Mouse (Mus musculus): ENCODE measurements around the gene Gars.

Gars gene

DNA sequence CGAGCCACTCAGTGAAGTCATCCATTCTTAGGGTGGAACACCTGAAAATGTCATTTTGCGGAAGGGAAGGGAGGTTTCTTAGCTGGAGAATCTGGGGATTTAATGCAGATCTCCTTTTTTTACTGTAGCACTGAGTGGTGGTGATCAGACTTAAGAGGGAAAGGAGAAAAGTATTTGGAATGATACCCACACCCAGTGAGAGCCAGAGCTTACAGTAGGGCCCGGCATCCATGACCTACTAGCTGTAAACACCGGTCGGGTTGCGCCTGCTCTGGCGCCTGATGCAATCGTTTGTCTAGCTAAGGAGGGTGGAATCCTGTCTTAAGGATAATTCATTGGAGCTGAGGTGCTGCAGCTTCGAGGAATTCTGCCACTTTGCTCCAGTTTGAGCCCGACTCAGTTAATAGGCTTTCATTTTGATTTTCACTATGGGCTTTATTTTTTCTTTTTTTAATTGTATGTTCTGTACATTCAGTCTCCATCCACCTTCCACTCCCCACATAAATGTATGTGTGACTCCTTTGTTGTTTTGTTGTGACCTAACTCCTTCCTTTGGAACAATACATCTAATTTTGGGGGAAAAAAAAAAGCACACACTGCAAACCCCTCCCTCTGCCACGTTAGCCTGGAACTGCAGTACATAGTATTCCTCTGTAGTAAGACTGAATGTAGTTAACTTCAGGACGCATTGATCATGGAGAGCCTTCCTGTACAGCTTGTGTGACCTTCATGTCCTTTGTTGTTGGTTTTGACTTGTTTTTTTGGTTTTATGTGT is 1.1 kb downstream of the Gars start:
- DNase-seq = peak; percentile 12

DNA sequence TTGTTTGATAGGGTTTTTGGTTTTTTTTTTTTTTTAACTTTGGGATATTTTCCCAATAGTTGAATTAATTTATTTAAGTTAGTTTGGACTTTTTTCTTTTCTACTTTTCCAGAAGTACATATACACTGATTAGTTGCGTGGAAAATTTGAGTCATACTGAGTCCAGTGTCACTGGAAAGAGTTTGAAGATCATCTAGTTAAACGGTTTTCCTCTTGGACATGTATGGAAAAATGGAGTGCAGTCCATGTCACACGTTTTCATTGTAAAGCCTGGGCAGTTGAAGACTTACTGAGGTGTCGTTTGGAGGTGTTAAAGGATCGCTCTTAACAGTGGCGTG is 1.6 kb downstream of the Gars start:
- DNase-seq = no peak

DNA sequence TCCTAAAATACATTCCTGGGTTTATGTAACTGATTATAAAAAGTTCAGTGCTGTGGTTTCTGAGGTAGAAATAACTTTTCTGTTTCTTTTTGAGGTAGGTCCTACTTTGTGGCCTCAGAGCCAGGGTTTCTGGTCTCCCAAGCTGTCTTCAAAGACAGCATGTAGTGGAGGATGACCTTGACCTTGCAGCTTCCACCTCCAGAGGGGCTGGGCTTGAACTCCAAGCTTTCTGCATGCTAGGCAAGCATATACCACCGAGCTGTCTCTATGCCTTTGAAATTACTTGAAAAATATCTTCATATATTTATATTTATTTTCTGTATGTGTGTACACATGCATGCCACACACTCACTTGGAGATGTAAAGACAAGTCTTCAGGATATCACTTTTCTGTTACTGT is 2.2 kb downstream of the Gars start:
- no peak for DNase-seq

DNA sequence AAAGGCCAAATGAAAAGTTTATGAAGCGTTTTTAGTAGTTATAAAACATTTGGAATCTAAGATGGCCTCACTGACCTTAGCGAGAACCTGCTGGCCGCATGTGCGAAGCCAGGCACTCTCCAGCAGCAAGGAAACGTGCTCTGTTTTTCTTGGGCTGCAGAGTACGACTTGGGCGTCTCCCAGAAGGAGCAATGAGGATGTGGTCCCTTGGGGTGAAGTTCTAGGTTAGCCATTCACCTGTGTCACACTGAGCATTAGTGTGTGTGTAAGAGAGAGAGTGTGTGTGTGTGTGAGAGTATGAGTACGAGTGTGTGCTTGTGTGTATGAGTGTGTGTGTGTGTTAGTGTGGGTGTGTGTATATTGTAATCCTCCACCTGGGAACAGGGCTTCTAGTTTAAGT is 5.4 kb downstream of the Gars start:
- DNase-seq = no peak

DNA sequence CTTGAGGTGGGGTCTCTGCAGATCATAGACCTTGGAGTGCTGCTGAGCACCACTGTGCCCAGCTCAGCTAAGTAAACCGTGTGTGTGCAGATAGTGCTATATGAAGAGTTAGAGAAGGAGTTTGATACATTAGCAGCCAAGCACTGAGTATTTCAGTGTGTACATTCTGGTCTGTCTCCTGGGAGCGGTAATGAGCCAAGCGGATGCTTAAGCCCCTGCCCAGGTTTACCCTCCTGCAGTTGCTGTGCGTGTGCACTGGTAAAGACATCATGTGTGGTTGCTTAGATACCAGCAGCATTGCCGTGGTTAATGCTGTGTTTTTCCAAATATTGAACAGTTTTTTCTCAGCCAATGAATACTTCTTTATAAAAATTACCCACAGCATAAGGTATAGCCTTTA is 6.7 kb downstream of the Gars start:
- no peak for DNase-seq

DNA sequence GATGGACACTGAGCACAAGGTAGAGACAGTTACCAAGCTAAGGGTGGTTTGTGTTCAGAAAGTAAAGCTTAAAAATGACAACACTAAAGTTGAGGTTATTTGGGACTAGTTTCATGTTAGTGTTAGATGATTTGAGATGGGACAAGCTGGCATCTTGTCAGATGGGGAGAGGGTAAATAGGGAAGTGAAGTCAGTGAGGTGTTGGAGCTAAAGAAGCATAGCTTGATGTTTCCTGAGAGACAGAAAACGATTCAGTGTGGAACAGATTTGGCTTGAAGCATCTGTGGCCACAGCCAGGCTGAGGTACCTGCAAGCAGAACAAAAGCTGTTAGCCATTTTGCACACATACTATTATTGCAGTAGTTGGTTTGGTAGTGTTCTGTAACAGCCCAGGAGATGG is 7.5 kb downstream of the Gars start:
- no peak for DNase-seq

DNA sequence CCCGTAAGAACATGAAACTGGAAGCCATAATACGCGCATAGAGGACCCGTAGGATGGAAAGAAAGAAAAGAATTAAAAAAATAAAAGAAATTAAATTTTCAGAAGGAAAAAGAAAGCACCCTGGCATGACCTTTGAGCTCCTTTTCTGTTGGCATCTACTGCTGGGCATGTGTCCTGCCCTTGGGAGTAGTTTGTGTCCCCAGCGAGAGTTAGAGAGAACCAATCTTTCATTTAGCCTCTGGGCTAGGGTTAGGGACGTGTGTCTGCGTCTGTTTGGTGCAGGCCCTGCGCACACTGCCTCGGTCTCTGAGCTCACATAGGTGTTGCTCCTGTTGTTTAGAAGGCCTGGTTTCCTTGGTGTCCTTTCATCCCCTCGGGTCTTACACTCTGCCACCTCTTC is 11.4 kb downstream of the Gars start:
- no peak for DNase-seq

DNA sequence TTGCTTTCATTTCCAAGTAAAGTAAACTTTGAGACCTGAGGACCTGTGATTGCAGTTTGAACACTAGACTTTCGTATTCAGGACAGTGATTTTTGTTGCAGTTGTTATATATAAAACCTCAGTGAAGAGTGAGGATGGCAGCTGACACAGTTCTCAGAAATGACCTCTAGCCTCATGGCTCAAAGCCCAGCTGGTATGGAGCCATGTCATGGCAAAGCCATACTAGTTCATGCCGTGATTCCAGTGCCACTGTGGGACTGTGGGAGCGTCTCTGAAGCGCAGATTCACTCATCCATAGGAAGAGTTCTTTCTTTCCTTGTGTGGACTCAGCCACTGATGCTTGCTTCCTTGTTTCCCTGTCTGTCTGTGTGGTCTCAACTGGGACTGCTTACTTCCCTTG is 16.7 kb downstream of the Gars start:
- DNase-seq = no peak

DNA sequence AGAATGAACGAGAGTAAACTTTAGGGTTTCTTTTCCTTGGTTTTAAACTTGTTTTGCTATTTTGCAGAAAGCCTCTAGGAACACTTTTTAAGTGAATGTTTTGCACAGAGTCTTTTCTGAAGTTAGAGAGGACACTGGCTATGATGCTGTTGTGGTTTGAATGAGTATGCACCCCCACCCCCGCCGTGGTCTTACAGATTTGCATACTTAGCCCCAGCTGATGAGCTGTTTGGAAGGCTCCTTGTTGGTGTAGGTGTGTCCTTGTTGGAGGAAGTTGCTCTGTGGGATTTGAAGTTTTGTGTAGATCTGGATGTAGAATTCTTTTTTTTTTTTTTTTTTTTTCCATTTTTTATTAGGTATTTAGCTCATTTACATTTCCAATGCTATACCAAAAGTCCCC is 19.6 kb downstream of the Gars start:
- DNase-seq = no peak

DNA sequence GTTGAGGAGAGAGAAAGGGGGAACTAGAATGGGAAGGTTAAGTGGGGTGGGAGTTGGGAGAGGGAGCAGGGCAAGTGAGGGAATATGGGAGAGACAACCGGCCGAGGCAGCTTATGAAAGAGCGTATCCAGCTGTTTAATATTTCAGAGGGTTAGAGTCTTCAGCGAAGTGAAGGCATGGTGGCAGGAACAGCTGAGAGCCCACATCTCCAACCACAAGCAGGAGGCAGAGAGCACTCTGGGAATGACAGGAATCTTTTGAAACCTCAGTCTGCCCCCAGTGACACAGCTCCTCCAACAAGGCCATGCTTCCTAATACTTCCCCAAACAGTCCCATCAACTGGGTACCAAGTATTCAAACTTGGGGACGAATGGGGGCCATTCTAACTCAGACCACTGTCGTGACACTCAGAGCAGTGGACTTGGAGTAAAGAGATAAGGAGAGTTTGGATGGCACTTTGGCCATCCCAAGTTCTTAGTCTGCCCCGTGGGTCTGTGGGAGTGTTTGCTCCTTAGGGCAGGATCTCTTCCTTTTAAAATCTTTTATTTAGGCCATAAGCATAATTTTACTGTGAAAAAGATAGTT is 22.5 kb downstream of the Gars start:
- no peak for DNase-seq

DNA sequence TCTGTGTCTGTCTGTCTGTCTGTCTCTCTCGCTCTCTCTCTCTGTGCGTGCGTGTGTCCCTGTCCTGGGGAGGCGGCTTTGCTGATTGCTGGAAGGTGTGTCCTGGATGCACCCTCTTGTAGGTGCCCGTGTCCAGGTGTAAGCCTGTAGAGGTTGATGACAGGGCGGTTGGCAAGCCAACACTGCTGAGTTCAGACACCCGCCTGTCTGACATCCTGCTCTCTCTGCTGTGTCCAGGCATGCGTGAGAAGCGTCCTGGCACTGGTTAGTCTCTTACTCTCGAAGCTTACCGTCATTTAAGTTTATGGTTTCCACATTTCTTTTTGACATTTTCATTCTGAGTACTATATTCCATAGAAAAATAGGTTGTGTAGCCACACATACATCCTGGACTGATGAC is 23.5 kb downstream of the Gars start:
- DNase-seq = peak; percentile 17

DNA sequence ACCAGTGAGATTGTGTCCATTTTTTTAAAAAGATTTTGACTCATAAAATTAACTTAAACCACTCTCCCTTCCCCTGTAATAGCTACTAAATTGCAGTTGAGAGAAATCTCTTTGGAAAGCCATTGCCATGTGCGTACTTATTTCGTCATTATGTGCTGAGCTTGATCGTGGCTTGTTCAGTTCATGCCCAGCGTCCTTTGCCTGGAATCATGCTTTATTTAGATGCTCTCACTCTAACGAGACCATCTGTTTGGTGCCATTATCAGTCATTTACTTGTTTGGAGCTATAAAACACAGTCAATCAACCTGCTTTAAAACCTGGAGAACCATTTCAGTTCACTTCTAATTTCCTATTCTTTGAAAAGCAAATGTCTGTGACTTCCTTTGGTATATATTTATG is 24.4 kb downstream of the Gars start:
- no peak for DNase-seq

DNA sequence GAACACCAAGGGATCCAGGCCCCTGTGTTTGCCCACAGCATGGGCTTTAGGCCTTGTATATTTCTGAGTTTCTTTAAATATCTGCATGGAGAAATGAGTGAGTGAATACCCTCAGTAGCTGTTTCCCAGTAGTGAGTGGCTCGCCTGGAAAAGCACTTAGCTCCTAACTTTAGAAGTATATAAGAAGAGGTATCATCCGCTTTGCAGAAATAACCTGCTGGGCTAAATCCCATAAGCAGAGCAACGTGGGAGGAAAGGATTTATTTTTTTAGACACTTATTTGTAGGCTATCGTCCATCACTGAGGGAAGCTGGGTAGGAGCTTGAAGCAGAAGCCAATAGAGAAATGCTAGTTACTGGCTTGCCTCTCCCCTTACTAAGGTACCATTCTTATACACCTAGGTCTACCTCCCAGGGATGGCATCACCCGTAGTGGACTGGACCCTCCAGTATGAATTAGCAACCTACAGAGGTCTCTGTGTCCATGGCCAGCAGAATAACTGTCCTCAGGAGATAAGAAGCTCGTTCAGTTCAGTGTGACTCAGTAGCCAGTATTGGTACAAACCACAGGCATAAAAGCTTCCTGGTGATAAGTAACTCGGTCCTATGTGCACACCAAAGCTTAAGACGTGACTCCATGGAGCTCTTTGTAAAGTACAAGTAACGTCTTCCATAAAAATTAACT is 26.1 kb downstream of the Gars start:
- DNase-seq = no peak

DNA sequence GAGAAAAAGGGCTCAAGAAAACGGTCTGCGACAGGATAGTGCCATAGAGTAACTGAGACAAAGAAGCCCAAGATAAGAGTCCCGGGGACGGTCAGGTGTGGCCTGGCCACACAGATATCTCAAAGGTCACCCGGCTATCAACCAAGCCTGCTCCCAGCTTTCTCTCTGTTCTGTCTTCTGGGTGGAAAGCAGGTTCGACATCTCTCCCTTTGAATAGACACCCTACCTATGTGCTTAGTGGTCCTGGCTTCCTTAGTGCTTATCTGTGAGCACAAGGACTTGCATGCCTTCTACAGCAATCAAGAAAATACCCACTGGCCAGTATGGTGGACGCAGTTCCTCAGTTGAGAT is 26.6 kb downstream of the Gars start:
- DNase-seq = no peak

DNA sequence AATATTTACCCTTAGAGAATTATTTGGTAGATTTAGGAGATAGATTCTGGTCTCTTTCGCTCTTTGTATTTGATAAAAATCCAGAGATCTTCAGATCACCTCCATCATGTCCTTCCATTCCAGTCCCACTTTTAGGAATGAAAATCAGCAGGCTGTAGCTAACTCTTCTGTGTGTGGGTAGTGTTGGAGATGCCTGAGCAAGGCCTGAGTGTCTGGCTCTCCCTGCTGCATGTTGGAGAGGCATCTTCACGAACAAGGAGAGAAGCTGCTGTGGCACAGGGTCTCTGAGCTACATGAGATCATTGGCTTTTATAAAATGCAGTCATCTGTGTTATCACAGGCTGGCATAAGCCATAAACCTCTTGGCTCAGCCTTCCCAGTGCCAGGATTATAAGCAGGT is 28.1 kb downstream of the Gars start:
- DNase-seq = no peak

DNA sequence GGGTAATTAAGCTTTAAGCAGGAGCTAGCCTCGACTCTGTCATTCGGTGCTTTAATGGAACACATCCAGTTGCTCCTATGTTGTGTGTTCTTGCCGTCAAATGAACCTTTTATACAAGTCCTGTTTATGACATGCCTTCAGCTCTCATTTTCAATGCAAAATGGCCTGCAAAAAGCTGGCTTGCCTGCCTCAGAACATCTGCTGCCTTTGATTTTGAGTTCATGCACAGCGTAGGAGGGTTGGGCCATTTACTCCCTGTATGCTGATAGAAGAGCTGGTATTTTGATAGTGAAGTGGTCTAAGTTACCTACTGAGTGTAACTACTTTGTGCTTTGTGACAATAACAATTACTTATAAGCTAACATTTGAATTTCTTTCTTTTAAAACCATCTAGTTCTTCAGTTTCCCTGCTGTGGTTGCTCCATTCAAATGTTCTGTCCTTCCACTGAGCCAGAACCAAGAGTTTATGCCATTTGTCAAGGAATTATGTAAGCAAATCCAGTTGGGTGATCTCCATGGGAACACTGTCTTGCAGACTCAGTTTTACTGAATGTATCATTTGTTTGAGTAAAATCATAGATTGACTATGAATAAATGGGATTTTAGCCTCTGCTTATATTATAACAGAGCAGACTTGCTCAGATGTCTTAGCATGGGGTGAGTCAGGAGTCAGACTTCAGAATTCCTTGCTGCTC is 38.9 kb downstream of the Gars start:
- no peak for DNase-seq

DNA sequence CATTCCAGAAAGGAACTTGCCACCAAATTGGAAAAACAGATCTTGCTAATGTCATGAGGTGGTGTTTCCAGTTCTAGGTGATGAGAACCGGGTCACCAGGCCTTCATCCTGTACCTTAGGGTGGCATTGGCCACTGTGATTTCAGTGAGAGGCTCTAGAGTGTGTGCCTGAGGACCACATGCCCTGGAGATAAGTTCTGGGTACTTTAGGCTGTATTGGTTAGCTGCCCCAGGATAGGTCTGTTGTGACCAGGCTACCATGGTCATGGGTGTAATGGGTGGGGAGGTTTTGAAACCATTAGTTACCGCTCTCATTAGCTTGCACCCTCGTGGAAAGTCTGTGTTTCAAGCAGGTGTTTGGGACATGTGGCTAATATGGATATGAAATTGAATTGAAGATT is 43.6 kb downstream of the Gars start:
- no peak for DNase-seq

DNA sequence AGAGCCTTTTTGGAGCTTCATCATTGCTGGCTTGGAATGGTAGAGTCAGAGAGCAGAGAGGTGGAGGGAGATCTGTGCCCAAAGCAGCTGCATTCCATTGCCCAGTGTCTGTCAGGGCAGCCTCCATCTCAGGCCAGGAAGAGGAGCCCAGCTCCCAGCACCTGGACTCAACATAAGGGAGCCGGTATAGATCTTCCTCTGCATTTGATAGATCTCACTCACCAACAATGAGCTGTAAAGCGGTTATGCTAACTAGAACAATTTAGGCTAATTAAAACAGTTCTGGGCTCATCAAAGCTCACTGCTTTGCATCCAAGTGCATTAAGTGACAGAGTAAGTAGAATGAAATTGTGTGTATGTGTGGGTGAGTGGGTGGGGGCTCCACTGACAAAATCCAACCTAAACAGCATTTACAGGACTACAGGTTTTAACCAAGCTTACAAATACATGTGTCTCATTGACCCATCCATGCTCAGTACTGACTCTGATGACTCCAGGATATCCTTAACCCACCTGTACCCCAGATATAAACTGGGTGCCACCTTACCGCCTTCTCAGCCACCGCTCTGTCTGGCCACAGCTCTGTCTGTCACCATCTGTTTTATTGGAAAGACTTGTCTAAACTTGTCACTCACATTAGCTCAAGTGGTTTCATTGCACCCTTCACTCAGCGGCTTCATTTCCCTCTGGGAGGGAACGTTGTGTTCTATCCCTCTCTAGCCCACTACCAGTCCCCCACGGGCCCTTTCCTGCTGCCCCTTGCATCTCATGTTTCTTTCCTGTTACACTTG is 44.6 kb downstream of the Gars start:
- no peak for DNase-seq

DNA sequence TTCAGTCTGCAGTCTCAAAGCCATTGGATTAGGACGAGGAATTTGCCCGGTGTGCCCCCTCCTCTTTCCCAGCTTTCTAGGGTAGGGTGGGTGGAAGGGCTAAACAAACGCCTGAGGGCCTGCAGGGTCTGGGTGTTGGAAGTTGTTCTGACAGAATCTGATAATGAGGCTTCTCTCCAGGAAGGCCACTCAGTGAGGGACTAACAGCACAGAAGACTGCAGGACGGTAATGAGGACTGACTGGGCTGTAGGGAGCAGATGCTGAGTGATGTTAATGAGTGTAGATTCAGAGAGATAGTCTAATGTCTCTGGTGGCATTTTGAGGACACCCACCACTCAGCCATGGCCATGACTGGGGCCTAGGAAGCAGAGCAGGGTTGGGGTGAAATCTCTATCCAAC is 49.5 kb downstream of the Gars start:
- no peak for DNase-seq

DNA sequence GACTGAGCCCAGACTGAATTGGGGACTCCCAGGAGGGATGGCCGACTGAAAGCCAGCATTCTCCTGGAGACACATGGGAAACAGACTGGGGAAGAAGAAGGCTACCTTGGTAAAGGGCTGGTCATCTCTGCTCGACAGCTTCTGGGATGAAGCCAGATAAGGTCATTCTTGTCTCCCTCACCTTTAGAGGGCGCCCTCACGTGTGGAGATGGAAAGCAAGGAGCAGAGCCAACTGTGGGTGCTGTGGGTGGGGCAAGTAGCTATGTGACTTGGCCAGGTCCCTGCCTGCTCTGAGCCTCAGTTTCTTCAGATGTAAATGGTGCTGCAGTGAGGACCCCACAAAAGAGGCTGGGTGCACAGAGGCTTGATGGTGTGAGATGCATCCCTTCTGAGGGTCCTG is 52.8 kb downstream of the Gars start:
- no peak for DNase-seq

DNA sequence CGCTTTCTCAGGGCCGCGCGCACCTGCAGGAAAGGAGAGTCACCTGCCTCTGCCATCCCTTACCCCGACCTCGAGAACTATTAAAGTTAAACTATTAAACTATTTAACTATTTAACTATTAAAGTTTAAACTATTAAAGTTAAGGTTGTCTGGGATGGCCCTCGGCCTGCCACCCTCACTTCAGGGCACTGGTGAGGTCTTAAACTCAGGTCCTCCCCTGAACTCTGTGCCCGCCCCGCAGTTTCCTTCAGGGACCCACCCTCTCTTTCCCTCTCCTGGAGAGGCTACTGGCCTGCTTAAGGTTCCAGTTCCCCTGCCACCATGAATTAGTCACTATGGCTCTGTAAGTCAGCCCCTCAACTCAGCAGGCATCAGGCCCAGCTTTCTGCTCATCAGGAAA is 53.6 kb downstream of the Gars start:
- no peak for DNase-seq

DNA sequence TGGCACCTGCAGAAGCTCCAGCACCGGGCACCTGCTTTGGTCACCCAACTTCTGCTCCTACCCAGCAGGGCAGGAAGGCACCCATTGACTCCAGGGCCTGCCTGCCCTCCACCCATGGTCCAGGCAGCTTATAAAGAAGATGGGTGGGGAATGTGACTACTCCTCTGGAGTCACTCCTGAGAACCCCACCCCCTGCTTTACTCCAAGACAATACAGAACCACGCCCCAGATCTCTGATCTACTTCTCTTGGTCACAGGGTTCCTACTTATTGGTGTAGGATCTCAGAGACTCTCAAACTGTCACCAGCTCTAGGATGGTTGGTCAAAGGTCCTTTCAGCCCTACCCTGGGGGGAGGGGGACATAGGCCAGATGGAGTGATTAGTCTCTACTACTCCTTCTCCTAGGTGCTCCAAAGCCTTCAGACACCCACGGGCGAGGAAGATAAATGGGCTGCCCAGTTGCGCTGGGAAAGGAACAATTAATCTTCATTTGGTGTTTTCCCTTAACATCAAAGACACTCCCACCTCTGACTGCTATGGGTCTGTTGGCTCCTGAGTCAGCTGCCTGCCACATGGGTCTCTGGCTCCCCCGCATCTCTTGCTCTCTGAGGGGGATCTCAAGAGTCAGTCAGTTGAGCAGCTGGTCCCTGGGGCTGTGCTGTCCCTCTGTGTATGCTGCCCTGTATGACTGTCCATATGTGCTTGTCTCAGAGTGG is 55.8 kb downstream of the Gars start:
- no peak for DNase-seq

DNA sequence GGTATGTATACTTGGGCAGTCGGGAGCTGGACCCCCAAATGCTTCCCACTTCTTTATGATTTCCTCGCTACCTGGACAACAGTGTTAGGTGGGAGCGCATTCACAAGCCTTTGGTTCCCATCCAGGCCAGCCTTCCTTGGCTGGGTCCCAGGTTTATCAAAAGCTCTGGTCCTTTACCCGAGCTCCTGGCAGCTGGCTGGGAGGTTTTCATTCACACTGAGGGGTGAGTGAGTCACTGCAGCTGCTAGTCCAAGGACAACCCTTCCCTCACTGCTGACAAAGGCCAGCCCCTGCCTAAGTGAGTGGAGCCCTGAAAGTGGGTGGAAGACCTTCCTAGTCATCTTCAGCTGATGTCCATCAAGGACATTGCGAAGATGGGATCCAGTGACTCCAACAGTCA is 60.2 kb downstream of the Gars start:
- DNase-seq = no peak
